Mouse (Mus musculus) embryonic facial prominence, embryonic 10.5 days (tissue): ENCODE data around the gene Gm20708. TPM values are rescaled to one million over a fixed set of nuclear protein-coding genes. Genes with fewer than 3 reads are reported as not detected.

ENCODE experiments used
- DNase-seq: peaks from one replicate; pipeline ENCODE4 v3.0.0-alpha.2; 2017; ENCODE audit warnings: low spot score
- H3K27ac ChIP-seq: fragments of 300-500 bp; sonication (generic); replicated peaks from 2 replicates; pipeline ENCODE4 v1.5.1; 2016; ENCODE audit warnings: mild to moderate bottlenecking
- H3K27me3 ChIP-seq: fragments of 300-500 bp; sonication (generic); replicated peaks from 2 replicates; pipeline ENCODE4 v1.6.1; 2016; ENCODE audit warnings: low read depth, mild to moderate bottlenecking; ENCODE audit not compliant: poor library complexity, severe bottlenecking
- H3K36me3 ChIP-seq: fragments of 300-500 bp; sonication (generic); replicated peaks from 2 replicates; pipeline ENCODE4 v1.6.1; 2016; ENCODE audit warnings: mild to moderate bottlenecking, moderate library complexity
- H3K4me1 ChIP-seq: fragments of 300-500 bp; sonication (generic); 2 replicates; pipeline ENCODE4 v1.6.1; 2016
- H3K4me3 ChIP-seq: fragments of 300-500 bp; sonication (generic); 2 replicates; pipeline ENCODE4 v1.5.1; 2016; ENCODE audit warnings: mild to moderate bottlenecking, moderate library complexity
- H3K9me3 ChIP-seq: fragments of 300-500 bp; sonication (generic); 2 replicates; pipeline ENCODE4 v1.6.1; 2016; ENCODE audit warnings: mild to moderate bottlenecking
- WGBS: fragments of 180-500 bp; shearing (Covaris S2); methylation state at CpG from one replicate; pipeline ENCODE4 v1.1.7; 2016; 5-methylcytosine and 5-hydroxymethylcytosine counted together
- polyA plus RNA-seq: library from polyadenylated mRNA; unstranded; fragments of >200 nt; fragmentation: Nextera tagmentation; extraction: Ambion mirVana; gene quantifications from 2 replicates; pipeline ENCODE4 v1.2.1, GENCODE M21; 2016

The Gm20708 gene
- polyA plus RNA-seq, 1 experiment from 2014 or later = 0.41 TPM

- peaks cover 60% of the 10 kb centered on the region for H3K36me3 ChIP-seq
- 92% methylated on average over 13 of the region's 13 CpGs for WGBS
- H3K9me3 ChIP-seq = no peaks in the 10 kb centered on the region
- no peak for DNase-seq
- H3K27ac ChIP-seq = no peak overlapping the region
- H3K4me1 ChIP-seq = peaks cover 37% of the 10 kb centered on the region
- H3K4me3 ChIP-seq = no peak overlapping the region
- peaks cover 8% of the 10 kb centered on the region for H3K27me3 ChIP-seq
These were observed 33.9 kb upstream of the Gm20708 start for GRCm38 (mm10) chr11:117775540-117775939.

GRCm38 (mm10) chr11:117776085-117776792 lies 33.2 kb upstream of the Gm20708 start:
- no peak overlapping the region for H3K27ac ChIP-seq
- 90% methylated on average over 14 of the region's 14 CpGs for WGBS
- H3K27me3 ChIP-seq = peaks cover 15% of the 10 kb centered on the region
- peaks cover 44% of the 10 kb centered on the region for H3K4me1 ChIP-seq
- H3K36me3 ChIP-seq = peaks cover 57% of the 10 kb centered on the region
- no peak overlapping the region for H3K4me3 ChIP-seq
- no peak for DNase-seq
- H3K9me3 ChIP-seq = no peaks in the 10 kb centered on the region

- Histone ChIP-seq H3K4me3 (no peak overlapping the region), H3K36me3 (peaks cover 51% of the 10 kb centered on the region), H3K27ac (peak overlapping the region; percentile 21; the same call in 1 of the 2 replicates), H3K27me3 (peaks cover 24% of the 10 kb centered on the region), H3K4me1 (peaks cover 53% of the 10 kb centered on the region), H3K9me3 (no peaks in the 10 kb centered on the region)
- WGBS = 93% methylated on average over 5 of the region's 5 CpGs
- DNase-seq = no peak
These were observed 32.4 kb upstream of the Gm20708 start for GRCm38 (mm10) chr11:117777111-117777510.

- H3K27me3 ChIP-seq = peaks cover 33% of the 10 kb centered on the region
- peaks cover 44% of the 10 kb centered on the region for H3K36me3 ChIP-seq
- peaks cover 62% of the 10 kb centered on the region for H3K4me1 ChIP-seq
These were observed 31.4 kb upstream of the Gm20708 start for GRCm38 (mm10) chr11:117778031-117778430.

GRCm38 (mm10) chr11:117778851-117779433 lies 30.5 kb upstream of the Gm20708 start:
- H3K9me3 ChIP-seq = no peaks in the 10 kb centered on the region
- H3K4me1 ChIP-seq = peaks cover 64% of the 10 kb centered on the region
- peaks cover 43% of the 10 kb centered on the region for H3K27me3 ChIP-seq
- peak overlapping the region; percentile 61 for H3K4me3 ChIP-seq
- DNase-seq = peak; percentile 32
- H3K36me3 ChIP-seq = peaks cover 35% of the 10 kb centered on the region
- 57% methylated on average over 12 of the region's 12 CpGs for WGBS
- peak overlapping the region; percentile 87 for H3K27ac ChIP-seq

More at GRCm38 (mm10) chr11:117778031-117778430, 31.4 kb upstream of the Gm20708 start:
- WGBS = 95% methylated on average over 11 of the region's 11 CpGs
- Histone ChIP-seq H3K27ac (0 out of 2 replicates have a peak overlapping the region, but pooled peaks have one; percentile 15), H3K9me3 (no peaks in the 10 kb centered on the region), H3K4me3 (no peak overlapping the region)
- no peak for DNase-seq

- peaks cover 64% of the 10 kb centered on the region for H3K4me1 ChIP-seq
- peak overlapping the region; percentile 61 for H3K4me3 ChIP-seq
- peaks cover 28% of the 10 kb centered on the region for H3K36me3 ChIP-seq
- 2% methylated on average over 38 of the region's 38 CpGs for WGBS
- H3K27me3 ChIP-seq = peaks cover 49% of the 10 kb centered on the region
- no peaks in the 10 kb centered on the region for H3K9me3 ChIP-seq
- H3K27ac ChIP-seq = peak overlapping the region; percentile 87
- DNase-seq = peak; percentile 77
These were observed 29.9 kb upstream of the Gm20708 start for GRCm38 (mm10) chr11:117779434-117780198.

- H3K27ac ChIP-seq = peak overlapping the region; percentile 87
- WGBS = 2% methylated on average over 17 of the region's 17 CpGs
These were observed 29.3 kb upstream of the Gm20708 start for GRCm38 (mm10) chr11:117780199-117780515.

GRCm38 (mm10) chr11:117780582-117781111 lies 28.8 kb upstream of the Gm20708 start:
- H3K27me3 ChIP-seq = peaks cover 60% of the 10 kb centered on the region

More at GRCm38 (mm10) chr11:117780199-117780515, 29.3 kb upstream of the Gm20708 start:
- no peak for DNase-seq
- Histone ChIP-seq H3K4me1 (peaks cover 64% of the 10 kb centered on the region), H3K27me3 (peaks cover 55% of the 10 kb centered on the region), H3K4me3 (peak overlapping the region; percentile 61), H3K9me3 (no peaks in the 10 kb centered on the region), H3K36me3 (peaks cover 23% of the 10 kb centered on the region)

GRCm38 (mm10) chr11:117781199-117781821 lies 28.2 kb upstream of the Gm20708 start:
- peak overlapping the region; percentile 71 for H3K27ac ChIP-seq
- peak overlapping the region; percentile 61 for H3K4me3 ChIP-seq
- no peak for DNase-seq
- peaks cover 62% of the 10 kb centered on the region for H3K27me3 ChIP-seq
- H3K4me1 ChIP-seq = peaks cover 64% of the 10 kb centered on the region
- peaks cover 12% of the 10 kb centered on the region; the same call in 1 of the 2 replicates for H3K36me3 ChIP-seq
- 15% methylated on average over 18 of the region's 18 CpGs for WGBS
- no peaks in the 10 kb centered on the region for H3K9me3 ChIP-seq

More at GRCm38 (mm10) chr11:117780582-117781111, 28.8 kb upstream of the Gm20708 start:
- H3K4me3 ChIP-seq = peak overlapping the region; percentile 61
- H3K27ac ChIP-seq = peak overlapping the region; percentile 87
- peaks cover 64% of the 10 kb centered on the region for H3K4me1 ChIP-seq
- H3K36me3 ChIP-seq = peaks cover 18% of the 10 kb centered on the region
- 2% methylated on average over 19 of the region's 19 CpGs for WGBS
- DNase-seq = peak; percentile 88
- no peaks in the 10 kb centered on the region for H3K9me3 ChIP-seq

GRCm38 (mm10) chr11:117781993-117782704 lies 27.3 kb upstream of the Gm20708 start, which contains the start of the genes Tmc8 and Tmc6:
TSS of gene Tmc8 (plus strand) at chr11:117782076.
TSS of gene Tmc6 (minus strand) at chr11:117782198.
- peak; percentile 24 for DNase-seq
- Histone ChIP-seq H3K9me3 (no peaks in the 10 kb centered on the region), H3K27me3 (peaks cover 62% of the 10 kb centered on the region), H3K36me3 (peaks cover 6% of the 10 kb centered on the region; the same call in 1 of the 2 replicates), H3K27ac (peak within 1 kb of the TSS; percentile 71), H3K4me1 (peaks cover 64% of the 10 kb centered on the region), H3K4me3 (peak within 1 kb of the TSS; percentile 61)
- 36% methylated on average over 24 of the region's 24 CpGs for WGBS

- Histone ChIP-seq H3K27me3 (peaks cover 62% of the 10 kb centered on the region), H3K36me3 (peaks cover under 1% of the 10 kb centered on the region; the same call in 1 of the 2 replicates), H3K4me1 (peaks cover 60% of the 10 kb centered on the region), H3K27ac (peak overlapping the region; percentile 71), H3K4me3 (peak overlapping the region; percentile 56), H3K9me3 (no peaks in the 10 kb centered on the region)
- WGBS = 46% methylated on average over 9 of the region's 9 CpGs
- no peak for DNase-seq
These were observed 26.8 kb upstream of the Gm20708 start for GRCm38 (mm10) chr11:117782705-117783034.
